Mouse (Mus musculus): Measurements from ENCODE around the gene Nt5c. TPM values are rescaled to one million over a fixed set of nuclear protein-coding genes. Genes with fewer than 3 reads are reported as not detected.
"Not testable (repeated sequence)": the region's sequence is repeated elsewhere in the genome, so short reads cannot be mapped to it uniquely, and the experiment has no call there.

Nt5c gene
- total RNA-seq, 2 experiments from 2014 or later = 14.1 to 52.3 TPM

DNA sequence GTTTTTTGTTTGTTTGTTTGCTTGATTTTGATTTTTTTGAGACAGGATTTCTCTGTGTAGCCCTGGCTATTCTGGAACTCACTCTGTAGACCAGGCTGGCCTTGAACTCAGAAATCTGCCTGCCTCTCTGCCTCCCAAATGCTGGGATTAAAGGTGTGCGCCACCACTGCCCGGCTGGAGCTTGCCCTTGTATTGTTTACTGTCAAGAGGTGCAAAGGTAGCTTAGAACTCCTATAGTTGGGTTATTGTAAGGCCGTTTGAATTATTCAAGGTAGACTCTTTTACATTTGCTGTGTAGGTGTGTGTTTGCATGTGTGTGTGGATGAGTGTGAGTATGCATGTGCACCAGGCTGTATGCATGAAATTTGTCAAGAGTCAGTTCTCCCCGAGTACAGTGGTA is 15.0 kb downstream of the Nt5c start:
- ATAC-seq (replicated peaks; ENCODE audit: low FRiP score, poor library complexity, severe bottlenecking) = not testable (repeated sequence)

DNA sequence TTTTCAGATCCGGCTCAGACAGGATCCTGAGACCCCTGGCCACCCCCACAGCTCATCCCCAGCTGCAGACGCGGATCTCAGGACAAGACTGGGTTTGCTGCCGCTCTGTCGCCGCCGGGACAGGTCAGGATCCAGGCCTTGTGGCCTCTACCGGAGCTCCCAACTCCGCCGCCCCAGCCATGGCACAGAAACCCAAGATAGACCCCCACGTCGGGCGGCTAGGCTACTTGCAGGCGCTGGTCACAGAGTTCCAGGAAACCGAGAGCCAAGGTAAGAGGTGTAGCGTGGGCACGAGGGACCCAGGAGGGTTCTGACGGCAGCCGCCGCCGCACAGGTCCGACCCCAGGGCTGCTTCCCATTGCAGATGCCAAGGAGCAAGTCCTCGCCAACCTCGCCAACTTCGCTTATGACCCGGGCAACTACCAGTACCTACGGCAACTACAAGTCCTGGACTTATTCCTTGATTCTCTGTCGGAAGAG is 15.9 kb downstream of the Nt5c start:
- peak; percentile 33 for ATAC-seq (replicated peaks; ENCODE audit: low FRiP score, poor library complexity, severe bottlenecking)

DNA sequence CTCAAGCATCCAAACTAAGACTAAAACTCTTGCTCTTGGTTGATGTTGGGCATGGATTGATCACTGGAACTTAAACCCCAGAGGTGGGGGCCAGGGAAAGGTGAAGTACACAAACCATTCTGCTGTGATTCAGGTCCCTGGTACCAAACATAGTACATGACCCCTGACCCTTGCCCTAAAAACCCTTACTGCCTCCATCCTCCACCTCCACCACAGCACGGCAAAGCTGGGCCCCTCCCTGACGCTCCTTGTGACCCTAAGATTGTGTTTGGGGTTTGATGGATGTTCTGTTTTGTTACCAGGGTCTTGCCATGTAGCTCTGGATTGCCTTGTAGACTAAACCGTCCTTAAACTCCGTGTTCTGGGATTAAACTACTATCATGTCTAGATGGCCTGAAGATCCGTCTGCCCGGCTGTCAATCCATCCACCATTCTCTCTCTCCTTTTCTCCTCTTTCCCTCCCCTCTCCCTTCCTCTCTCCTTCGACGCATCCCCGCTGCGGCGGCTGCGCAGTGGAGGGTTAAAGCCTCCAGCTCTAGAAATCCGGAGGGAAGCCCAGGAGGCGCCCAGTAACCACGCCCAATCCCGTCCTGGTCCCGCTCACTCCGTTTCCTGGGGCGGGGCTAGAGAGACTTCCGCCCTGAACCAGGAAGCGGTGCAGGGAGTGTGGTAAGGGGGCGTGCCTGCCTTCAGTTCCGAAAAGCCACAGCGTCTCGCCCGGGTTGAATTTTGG is 16.5 kb downstream of the Nt5c start, which contains the start of gene Armc7:
Gene Armc7, plus strand, starts transcription at position 643 of the 733 bp plus-strand sequence.
- ATAC-seq (replicated peaks; ENCODE audit: low FRiP score, poor library complexity, severe bottlenecking) = peak; percentile 88

DNA sequence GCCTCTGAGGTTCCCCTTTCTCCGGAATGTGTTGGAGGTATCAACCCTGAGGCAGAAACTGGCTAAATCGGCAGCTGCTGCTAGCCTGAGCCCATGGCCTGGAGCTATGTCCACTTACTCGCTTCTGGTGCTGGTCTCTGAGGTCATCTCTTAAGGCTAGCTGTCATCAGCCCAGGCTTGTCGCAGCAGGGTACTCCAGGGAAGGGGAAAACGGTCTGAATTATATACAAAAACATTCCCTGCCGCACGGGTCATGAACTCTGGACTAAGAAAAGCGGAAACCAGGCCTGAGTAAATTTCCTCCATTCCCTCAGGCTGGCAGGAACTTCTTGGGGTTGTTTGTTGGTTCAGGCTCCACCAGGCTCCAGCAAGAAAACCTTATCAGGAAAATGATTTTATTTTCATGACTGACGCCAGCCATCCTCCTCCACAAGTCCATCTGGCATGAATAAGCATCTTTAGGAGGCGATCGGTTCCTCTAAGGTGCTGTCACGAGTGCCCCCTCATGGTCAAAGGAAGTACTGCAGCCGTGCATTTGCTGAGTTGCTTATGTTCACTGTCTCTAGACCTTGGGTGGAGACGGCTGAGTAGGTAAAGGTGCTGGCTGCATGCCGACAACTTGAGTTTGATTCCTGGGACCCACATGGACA is 17.9 kb downstream of the Nt5c start:
- ATAC-seq (replicated peaks; ENCODE audit: low FRiP score, poor library complexity, severe bottlenecking) = peak; percentile 80

DNA sequence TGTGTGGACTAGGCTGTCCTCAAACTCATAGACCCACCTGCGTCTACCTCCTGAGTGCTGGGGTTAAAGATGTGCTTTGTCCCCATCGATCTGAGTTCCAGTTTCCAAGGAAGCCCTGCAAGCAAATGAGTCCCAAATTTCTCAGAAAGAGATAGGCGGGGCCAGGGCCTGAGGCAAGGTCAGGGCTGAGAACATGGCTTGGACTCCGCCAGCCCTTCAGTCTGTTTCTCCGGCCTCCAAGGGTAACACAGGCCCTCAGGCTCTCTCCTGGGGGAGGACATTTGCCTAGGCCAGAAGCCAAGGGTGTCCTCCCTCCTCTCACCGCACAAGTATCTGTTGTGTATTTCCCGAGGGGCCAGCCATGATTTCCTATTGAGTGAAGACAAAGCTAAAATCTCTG is 19.5 kb downstream of the Nt5c start:
- ATAC-seq (replicated peaks; ENCODE audit: low FRiP score, poor library complexity, severe bottlenecking) = no peak

DNA sequence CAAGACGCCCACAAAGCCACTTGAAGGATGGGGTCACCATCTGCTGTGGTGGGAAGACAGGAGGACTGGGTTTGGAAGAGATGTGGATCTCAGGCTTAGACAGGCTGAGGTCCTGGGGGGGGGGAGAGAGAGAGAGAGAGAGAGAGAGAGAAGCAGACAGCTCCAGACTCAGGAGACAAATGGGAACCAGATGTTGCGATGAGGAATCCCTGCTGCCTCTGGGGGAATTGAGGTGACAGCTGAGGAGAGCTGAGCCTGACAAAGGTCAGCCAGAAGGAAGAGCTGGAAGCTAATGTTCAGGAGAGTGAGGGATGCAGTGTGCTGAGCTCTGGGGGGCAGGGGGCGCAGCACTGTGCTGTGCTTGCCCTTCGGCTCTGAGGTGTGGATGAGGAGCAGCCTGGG is 24.4 kb downstream of the Nt5c start:
- 0 out of 2 replicates have a peak, but pooled peaks have one; percentile 3 for ATAC-seq (replicated peaks; ENCODE audit: low FRiP score, poor library complexity, severe bottlenecking)

DNA sequence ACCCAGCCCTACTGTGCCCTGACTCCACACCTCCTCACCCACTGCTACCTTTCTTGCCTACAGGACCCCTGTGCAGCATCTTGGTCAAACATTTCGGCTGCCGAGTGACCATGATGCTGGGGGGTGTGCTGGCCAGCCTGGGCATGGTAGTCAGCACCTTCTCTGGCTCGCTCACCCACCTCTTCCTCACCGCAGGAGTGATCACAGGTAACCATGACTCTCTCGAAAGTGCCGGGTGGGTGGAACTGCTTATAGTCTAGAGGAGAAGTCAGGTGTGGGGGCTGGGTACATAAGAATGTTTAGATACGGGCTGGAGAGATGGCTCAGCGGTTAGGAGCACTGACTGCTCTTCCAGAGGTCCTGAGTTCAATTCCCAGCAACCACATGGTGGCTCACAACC is 26.8 kb downstream of the Nt5c start:
- ATAC-seq (replicated peaks; ENCODE audit: low FRiP score, poor library complexity, severe bottlenecking) = no peak

DNA sequence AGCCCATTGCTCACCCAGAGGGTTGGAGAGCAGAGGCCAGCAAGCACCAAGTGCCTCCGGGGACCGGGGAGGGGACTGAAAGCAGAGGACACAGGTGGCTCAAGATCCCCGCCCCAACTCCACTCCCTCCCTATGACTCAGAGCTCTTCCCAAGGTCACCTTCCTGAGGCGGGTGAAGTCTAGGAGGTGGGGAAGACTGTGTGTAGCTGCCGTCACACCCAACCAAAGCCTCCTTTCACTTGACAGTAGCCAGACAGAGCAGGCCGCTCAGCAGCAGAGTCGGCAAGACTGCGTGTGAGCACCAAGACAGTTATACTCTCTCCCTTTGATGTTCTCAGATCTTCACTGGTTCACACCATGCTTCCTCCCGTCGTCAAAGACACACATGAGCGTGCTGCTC is 28.3 kb downstream of the Nt5c start:
- ATAC-seq (replicated peaks; ENCODE audit: low FRiP score, poor library complexity, severe bottlenecking) = no peak

DNA sequence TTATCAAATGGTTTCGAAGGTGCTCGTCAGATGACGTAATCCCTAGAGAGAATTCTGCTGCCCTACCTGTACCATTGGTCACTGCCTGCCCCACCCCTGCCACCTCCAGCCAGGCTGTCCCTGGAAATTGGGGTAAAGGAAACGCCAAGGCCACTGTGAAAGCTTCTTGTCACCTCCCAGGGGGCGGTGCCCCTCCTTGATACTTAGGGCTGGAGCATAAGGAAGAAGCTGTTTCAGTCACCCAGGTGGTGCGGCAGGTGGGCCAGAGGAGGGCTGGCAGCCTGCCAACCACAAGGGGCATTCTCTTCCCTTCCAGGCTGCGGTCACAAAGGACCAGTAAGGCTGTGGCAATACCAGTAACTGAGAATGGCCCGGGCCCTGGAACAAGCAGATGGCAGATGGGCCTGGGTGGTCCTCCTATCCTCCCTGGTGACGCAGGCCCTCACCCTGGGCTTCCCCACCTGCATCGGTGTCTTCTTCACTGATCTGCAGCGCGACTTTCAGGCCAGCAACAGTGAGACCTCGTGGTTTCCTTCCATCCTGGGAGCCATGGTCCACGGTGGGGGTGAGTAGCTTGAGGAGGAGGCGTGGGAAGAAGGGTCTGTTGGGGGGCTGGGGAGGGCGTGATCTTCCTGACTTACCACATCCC is 29.3 kb downstream of the Nt5c start, which contains the start of gene Slc16a5:
Gene Slc16a5, plus strand, starts transcription at position 232 of the 649 bp plus-strand sequence.
- ATAC-seq (replicated peaks; ENCODE audit: low FRiP score, poor library complexity, severe bottlenecking) = no peak

DNA sequence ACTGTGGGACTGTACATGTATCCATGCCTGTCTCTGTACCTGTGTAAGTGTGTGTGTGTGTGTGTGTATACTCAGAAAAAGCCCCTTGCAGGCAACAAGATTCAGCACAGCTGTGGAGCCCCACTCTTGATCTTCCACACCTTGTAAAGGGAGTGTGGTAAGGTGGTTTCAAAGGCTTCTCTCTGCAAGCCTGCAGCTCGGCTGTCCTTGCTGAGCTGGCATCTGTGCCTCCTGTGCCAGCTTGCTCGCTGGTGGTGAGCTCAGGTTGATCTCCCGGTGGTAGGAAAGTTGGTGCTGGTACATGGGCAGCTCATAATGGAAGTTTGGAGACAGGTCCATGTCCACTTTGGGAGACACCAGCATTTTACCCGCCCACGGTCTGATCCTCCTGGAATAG is 29.8 kb downstream of the Nt5c start:
- ATAC-seq (replicated peaks; ENCODE audit: low FRiP score, poor library complexity, severe bottlenecking) = no peak

DNA sequence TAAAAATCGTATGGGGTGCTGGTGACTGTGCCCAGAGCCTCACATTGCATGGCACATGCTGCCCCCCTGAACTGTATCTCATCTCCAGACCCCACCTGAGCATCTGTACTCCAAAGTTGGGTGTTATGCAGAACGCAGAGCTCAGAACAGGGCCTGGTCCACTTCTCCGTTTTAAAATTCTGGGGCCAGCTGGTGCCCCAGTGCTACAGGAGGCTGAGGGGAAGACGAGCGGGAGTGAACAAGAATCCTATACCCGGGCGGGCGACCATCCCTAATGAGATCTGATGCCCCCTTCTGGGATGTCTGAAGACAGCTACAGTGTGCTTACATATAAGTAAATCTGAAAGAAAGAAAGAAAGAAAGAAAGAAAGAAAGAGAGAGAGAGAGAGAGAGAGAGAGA is 30.7 kb downstream of the Nt5c start:
- ATAC-seq (replicated peaks; ENCODE audit: low FRiP score, poor library complexity, severe bottlenecking) = no peak

DNA sequence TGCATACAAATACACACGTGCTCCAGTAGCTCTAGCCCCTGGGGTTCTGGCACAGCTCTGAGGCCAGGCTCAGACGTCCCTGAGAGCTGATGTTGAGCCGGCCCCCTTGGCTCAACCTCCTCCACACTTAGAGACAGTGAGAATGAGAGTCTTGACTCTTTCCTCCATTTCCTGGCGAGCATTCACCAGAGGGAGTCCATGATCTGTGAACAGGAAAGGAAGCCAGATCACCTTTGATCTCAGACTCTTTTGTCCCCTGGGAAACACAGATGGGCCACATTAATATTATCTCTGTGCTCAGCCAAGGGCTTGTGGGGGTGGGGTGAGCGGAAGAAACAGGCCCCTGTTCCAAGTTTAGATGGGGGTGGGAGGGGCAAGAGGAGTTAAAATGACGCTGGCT is 34.3 kb downstream of the Nt5c start:
- ATAC-seq (replicated peaks; ENCODE audit: low FRiP score, poor library complexity, severe bottlenecking) = no peak

DNA sequence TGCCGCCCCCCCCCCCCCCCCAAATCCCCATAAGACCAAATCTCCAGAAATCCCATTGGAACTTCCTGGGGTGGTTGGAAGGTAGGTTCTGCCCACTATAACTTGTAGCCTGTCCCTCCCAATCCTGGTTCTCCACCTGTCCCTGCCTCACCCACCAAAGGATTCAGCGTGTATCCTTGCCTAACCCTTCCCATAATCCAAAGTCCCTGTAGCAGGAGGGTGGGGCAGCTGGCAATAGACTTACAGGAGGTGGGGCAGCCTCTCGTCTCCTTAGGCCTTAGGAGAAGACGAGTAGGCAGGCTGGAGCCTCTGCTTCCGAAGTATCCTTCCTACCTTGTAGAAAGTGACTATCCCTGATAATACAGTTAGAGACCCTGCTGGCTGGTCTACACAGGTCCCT is 35.5 kb downstream of the Nt5c start:
- ATAC-seq (replicated peaks; ENCODE audit: low FRiP score, poor library complexity, severe bottlenecking) = no peak

DNA sequence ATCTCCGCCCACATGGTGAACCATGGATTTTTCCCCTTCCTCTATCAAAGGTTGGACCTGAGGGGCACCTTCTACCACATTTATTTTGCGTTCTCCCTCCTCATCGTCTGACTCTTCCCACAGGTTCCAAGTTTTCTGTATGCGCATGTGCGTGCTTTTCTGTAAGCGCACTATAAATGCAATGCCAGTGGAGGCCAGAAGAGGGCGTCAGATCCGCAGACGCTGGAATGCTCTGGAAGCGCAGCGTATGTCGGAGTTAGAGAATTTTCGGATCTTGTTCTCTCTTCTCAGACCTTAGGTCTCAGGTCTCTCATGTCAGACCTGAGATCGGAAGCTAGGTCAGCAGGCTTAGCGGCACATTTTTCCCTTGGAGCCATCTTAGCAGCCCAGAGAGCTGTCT is 36.0 kb downstream of the Nt5c start:
- ATAC-seq (replicated peaks; ENCODE audit: low FRiP score, poor library complexity, severe bottlenecking) = no peak

DNA sequence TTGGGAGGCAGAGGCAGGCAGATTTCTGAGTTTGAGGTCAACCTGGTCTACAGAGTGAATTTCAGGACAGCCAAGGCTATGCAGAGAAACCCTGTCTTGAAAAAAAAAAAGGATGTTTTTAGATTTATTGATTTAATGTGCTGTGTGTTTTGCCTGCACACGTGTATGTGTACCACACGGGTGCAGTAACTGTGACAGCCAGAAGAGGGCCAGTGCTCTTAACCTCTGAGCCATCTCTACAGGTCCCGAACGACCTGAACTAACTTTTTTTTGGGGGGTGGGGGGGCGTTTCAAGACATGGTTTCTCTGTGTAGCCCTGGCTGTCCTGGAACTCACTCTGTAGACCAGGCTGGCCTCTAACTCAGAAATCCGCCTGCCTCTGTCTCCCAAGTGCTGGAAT is 36.8 kb downstream of the Nt5c start:
- ATAC-seq (replicated peaks; ENCODE audit: low FRiP score, poor library complexity, severe bottlenecking) = not testable (repeated sequence)

DNA sequence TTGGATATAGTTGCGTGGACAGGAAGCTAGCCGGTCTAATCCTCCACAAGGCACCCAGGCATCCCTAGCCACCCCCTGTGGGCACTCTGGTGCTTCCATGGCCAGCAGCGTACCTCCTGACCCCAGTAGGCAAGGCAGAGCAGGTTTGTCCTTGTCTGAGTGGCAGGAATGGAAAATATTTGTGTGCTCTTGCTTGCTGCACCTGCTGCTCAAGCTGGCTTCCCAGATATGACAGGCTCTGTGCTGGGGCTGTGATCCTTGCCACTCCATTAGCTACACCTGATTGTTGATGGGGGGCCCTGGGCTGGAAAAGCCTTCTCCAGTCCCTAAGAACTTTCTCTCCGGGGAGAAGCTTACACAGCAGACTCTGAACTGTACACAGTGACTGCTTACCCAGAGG is 38.4 kb downstream of the Nt5c start:
- no peak for ATAC-seq (replicated peaks; ENCODE audit: low FRiP score, poor library complexity, severe bottlenecking)

DNA sequence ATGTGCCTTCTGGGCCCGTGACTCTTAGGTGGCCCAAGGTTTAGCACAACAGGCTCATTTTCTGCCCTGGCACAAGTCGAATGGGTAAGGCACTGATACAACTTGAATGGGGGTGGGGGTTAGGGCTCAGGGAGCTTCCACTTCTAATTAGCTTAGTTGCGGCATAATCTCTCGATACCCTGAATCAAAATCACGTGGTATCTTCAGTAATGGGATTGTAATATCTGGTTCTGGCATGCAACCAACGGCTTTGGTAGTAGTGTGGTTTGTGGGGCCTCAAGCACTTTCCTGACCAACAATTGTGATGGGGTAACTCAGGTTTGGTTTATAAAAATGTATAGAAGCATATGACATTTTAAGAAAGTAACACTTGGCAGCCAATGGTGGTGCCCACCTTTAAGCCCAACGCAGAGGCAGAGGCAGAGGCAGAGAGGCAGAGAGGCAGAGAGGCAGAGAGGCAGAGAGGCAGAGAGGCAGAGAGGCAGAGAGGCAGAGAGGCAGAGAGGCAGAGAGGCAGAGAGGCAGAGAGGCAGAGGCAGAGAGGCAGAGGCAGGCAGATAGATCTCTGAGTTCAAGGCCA is 39.3 kb downstream of the Nt5c start:
- no peak for ATAC-seq (replicated peaks; ENCODE audit: low FRiP score, poor library complexity, severe bottlenecking)

DNA sequence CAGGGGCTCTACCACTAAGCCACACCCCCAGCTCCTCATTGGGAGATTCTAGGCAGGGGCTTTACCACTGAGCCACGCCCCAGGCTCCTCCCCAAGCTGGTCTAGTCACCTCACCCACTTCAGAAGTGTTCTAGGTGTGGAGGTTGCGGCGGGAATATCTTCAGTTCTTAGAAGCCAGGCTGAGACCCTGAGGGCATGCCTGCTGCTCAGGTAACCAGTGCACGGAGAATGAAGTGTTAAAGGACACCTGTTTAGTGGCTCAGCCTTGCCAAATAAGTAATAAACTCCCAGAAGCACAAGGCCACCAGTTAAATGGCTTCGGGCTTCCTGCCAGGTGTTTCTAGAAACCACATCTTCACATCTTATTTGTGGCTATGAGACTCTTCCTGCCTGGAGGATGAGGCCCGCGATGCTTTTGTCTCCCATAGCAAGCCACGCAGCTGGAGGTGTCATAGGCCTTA is 39.9 kb downstream of the Nt5c start:
- no peak for ATAC-seq (replicated peaks; ENCODE audit: low FRiP score, poor library complexity, severe bottlenecking)

DNA sequence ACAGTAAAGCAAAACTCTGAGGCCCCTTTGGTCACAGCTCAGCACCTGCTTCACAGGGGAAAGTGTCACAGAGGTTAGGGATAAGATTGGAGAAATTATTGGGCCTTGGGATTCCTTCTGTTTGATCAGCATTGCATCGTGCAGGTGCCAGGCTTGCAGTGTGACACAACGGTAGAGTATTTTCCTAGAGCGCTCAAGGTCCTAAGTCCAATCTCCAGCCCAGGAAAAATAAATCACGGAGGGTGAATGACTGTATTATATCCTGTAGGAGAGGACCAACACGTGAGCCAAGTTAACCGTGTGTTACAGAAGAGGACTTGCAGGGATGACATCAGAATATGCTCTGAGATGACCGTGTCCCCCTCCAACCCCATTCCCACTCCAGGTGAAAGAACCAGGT is 41.5 kb downstream of the Nt5c start:
- no peak for ATAC-seq (replicated peaks; ENCODE audit: low FRiP score, poor library complexity, severe bottlenecking)

DNA sequence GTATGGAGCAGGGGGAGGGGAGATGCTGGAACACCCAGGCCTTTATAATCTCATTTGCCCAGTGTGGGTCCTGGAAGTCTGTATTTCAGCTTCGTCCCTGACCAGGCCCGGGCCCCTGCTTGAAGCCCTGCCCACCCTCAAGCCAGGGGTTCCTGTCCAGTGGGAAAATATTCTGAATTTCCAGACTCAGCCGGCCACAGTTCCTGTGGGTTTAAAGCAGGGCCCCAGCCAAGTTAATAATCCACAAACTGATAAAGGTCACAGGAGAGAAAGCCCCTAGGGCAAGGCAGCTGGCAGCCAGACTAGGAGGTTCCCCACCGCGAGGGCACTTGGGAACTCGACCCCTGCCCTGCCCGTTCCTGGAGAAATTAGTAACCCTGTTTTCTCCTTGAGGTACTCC is 42.7 kb downstream of the Nt5c start:
- no peak for ATAC-seq (replicated peaks; ENCODE audit: low FRiP score, poor library complexity, severe bottlenecking)
